Mouse (Mus musculus): Measurements from ENCODE around the gene Syne1. TPM values are rescaled to one million over a fixed set of nuclear protein-coding genes. Genes with fewer than 3 reads are reported as not detected.

The Syne1 gene
- polyA plus RNA-seq, 1 experiment from 2014 or later, result 5.6 TPM

DNA sequence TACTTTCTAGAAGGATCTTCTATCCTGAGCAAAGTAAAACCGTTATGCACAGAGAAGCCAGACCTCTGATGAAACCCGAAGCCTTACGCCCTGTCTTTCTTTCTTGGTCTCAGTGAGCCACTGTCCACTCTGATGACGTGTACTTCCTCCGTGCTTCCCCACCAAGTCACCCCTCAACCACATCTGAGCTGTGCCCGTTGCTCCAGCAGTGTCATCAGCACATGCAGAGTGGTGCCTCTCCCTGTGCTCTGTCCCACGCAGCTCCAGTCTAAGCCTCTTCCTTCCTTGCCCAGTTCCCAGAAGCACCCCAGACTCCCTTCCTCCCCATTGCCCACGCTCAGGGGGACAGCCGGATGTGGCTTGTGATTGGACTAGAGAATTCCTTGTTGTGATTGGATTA, 224.6 kb downstream of the Syne1 start:
- Histone ChIP-seq H3K9ac (no peak overlapping the region), H3K27ac (no peak overlapping the region), H3K4me2 (no peak overlapping the region), H3K27me3 (no peaks in the 10 kb centered on the region), H3K36me3 (no peaks in the 10 kb centered on the region), H3K9me3 (replicated peaks) (no peaks in the 10 kb centered on the region), H3K4me1 (no peaks in the 10 kb centered on the region), H3K4me3 (replicated peaks) (no peak overlapping the region)
- no peak for ATAC-seq (replicated peaks; ENCODE audit: low FRiP score)
- WGBS, result 71% methylated on average over 9 of the region's 9 CpGs

DNA sequence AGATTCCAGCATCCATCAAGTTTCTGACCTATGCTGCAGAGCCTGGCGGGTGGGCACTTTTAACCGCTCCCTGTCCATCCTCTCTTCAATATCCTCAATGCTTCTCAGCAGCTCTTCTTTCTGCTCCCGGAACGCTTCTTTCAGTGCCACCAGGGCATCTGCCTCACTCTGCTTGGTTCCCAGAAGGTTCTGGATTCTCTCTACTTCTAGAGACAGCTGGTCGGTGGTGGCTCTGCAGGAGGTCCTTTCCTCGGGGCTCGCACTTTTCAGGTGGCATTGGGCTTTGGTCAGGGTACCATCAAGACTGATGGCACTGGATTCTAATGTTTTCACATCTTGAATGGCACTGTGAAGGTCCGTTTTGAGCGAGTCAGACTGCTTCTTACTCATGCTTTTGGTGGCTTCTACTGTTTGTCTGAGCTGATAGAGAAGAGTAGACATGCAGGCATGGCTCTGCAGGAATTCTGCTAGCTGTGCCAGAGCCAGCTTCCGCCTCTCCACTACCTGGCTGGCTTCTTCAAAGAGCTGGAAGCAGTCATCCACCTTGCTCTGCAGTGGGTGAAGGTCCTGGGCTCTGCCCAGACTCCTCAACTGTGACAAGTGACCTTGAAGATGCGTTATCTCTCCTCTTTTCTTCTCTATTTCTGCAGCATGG, 227.4 kb downstream of the Syne1 start:
- Histone ChIP-seq H3K4me2 (no peak overlapping the region), H3K9ac (no peak overlapping the region), H3K4me1 (no peaks in the 10 kb centered on the region), H3K27me3 (no peaks in the 10 kb centered on the region), H3K9me3 (replicated peaks) (no peaks in the 10 kb centered on the region), H3K4me3 (replicated peaks) (no peak overlapping the region), H3K27ac (no peak overlapping the region), H3K36me3 (no peaks in the 10 kb centered on the region)
- WGBS, result 85% methylated on average over 11 of the region's 11 CpGs
- ATAC-seq (replicated peaks; ENCODE audit: low FRiP score), result no peak

DNA sequence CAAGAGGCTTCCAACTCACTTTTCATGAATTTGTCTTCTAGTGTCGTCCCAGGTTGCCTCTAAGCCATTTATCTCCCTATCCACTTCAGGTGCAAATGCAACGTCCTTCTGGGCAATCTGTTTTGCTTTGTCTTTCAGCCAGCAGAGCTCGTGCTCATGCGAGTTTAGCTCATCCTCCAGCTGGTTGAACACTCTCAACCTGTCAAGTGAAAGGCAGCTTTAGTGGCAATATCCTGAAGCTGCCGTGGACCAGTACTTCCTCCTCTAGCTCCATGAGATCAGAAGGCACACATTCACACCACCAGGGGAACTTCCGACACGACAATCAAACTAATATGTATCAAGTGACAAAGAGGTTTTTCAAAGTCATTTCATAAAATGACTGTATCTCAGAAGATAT, 228.7 kb downstream of the Syne1 start:
- H3K4me2 ChIP-seq, result no peak overlapping the region
- H3K9ac ChIP-seq, result no peak overlapping the region
- H3K4me3 ChIP-seq (replicated peaks), result no peak overlapping the region
- ATAC-seq (replicated peaks; ENCODE audit: low FRiP score), result no peak
- WGBS, result 18% methylated on average over 7 of the region's 7 CpGs
- H3K36me3 ChIP-seq, result no peaks in the 10 kb centered on the region
- H3K27ac ChIP-seq, result no peak overlapping the region
- H3K9me3 ChIP-seq (replicated peaks), result no peaks in the 10 kb centered on the region
- H3K4me1 ChIP-seq, result no peaks in the 10 kb centered on the region
- no peaks in the 10 kb centered on the region for H3K27me3 ChIP-seq

DNA sequence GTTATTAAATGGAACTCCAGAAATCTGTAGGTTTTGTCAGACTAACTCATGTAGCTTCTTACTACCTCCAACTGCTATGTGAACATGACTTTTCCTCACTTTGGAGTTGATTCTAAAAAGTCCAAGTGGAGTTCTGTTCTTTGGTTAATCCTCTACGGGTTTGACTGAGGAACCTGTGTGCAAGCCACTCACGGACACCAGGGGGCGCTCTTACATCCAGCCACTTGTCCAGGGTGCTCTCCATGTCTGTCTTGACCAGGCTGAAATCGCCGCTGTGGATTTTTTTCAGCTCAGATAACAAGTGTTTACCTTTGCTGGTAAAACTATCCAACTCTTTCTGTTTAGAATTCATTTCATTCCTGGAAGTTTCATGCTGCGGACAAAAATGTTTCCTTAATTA, 233.7 kb downstream of the Syne1 start:
- Histone ChIP-seq H3K9me3 (replicated peaks) (no peaks in the 10 kb centered on the region), H3K4me2 (no peak overlapping the region), H3K9ac (no peak overlapping the region), H3K27ac (no peak overlapping the region), H3K27me3 (no peaks in the 10 kb centered on the region), H3K36me3 (no peaks in the 10 kb centered on the region), H3K4me1 (no peaks in the 10 kb centered on the region), H3K4me3 (replicated peaks) (no peak overlapping the region)
- WGBS, result 20% methylated on average over 6 of the region's 6 CpGs
- no peak for ATAC-seq (replicated peaks; ENCODE audit: low FRiP score)

DNA sequence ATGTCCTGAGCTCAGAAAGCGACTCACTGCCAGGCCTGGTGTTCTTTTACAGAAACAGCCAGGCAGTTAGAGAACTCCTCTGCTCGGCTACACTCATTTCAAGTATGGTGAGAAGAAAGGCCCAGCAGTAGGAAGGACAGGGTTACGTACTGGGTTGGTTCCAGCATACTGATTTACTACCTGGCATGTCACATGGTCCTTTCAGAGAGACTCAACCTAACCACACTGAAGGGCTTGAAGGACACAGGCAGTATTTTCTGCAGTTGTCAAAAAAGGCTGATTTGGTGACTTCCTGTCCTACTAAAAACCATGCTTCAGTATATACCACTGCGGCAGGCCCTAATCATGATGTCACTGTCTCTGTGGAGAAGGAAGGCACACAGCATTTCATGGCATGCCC, 238.8 kb downstream of the Syne1 start:
- ATAC-seq (replicated peaks; ENCODE audit: low FRiP score), result no peak

DNA sequence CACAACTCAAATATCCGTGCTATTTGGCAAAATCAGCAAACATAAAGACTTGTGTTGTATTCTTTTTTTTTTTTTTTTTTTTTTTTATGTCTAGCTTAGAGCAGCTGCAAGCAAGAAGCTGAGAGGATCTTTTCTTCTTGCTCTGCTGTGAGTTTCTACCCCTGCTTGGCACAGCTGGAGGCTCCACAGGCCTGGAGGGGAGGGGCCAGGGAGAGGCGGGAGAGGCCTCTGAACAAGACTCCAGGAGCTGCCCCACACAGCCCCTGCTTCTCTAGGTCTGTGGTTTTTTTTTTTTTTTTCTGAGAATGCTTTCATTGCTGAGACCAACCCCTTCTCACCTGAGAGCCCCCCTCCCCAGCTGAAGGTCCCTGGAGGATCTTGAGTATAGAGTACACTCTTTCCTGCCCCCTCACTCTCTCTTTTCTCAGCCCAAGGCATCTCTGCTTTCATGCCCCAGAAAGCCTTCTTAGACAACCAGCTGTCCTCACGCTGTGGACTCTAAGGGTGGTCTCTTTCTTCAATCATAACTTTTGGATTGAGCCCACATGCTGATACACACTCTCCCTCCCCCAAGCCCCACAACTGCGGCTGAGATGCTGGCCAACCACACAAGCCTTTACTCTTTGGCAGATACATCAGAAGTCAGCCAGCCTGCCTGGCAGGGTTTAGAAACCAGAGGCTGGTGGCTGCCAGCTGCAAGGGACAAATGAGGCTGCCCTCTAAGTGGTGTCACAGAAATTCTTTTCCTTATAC, 241.1 kb downstream of the Syne1 start:
- Histone ChIP-seq H3K36me3 (no peaks in the 10 kb centered on the region), H3K9ac (no peak overlapping the region), H3K4me2 (no peak overlapping the region), H3K9me3 (replicated peaks) (no peaks in the 10 kb centered on the region), H3K27me3 (no peaks in the 10 kb centered on the region), H3K4me1 (no peaks in the 10 kb centered on the region), H3K4me3 (replicated peaks) (no peak overlapping the region), H3K27ac (no peak overlapping the region)
- ATAC-seq (replicated peaks; ENCODE audit: low FRiP score), result no peak
- 41% methylated on average over 4 of the region's 4 CpGs for WGBS

More for the DNA sequence above, 238.8 kb downstream of the Syne1 start:
- Histone ChIP-seq H3K36me3 (no peaks in the 10 kb centered on the region), H3K9me3 (replicated peaks) (no peaks in the 10 kb centered on the region), H3K4me2 (no peak overlapping the region), H3K27ac (no peak overlapping the region), H3K4me3 (replicated peaks) (no peak overlapping the region), H3K9ac (no peak overlapping the region), H3K27me3 (no peaks in the 10 kb centered on the region), H3K4me1 (no peaks in the 10 kb centered on the region)
- 51% methylated on average over 4 of the region's 4 CpGs for WGBS

DNA sequence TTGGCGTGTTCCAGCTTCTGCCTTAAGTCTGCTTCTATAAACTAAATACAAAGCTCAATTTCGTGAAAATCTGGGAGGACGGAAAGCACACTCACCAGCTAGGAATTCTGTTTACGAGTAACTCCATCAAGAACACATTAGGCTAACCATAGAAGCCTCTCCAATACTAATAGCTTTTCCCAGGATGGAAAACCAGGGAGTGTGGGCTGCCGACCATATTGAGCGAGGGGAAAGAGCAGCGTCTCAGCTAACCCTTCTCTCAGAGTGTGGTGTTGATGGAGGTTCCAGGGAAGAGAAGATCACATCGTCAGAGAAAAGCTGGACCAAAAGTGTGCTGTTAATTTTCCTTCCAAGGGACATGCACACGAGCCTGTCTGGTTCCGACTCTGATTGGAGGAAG, 241.9 kb downstream of the Syne1 start:
- no peak for ATAC-seq (replicated peaks; ENCODE audit: low FRiP score)
- H3K36me3 ChIP-seq, result no peaks in the 10 kb centered on the region
- no peak overlapping the region for H3K27ac ChIP-seq
- H3K9ac ChIP-seq, result no peak overlapping the region
- H3K9me3 ChIP-seq (replicated peaks), result no peaks in the 10 kb centered on the region
- H3K4me1 ChIP-seq, result no peaks in the 10 kb centered on the region
- no peak overlapping the region for H3K4me3 ChIP-seq (replicated peaks)
- no peak overlapping the region for H3K4me2 ChIP-seq
- WGBS, result 58% methylated on average over 10 of the region's 10 CpGs
- no peaks in the 10 kb centered on the region for H3K27me3 ChIP-seq

DNA sequence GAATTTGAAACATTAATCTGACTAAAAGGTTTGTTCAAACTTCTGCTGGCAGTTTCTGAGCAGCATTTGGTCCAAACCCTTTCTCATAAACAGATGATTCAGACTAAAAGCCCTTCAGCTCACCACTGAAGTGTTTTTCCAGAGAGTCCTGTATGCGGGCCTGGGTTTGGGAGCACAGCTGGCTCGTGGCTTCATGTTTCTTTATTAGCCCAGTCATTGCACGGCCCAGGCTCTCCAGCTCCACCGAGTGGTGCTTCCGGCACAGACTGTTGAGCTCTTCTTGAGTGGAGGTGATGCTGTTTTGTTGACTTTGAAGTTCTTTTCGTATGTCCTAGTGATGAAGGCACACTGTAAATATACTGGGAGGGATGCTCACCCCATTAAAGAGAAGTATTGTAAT, 245.7 kb downstream of the Syne1 start:
- 25% methylated on average over 6 of the region's 6 CpGs for WGBS
- Histone ChIP-seq H3K9me3 (replicated peaks) (no peaks in the 10 kb centered on the region), H3K27ac (no peak overlapping the region)

DNA sequence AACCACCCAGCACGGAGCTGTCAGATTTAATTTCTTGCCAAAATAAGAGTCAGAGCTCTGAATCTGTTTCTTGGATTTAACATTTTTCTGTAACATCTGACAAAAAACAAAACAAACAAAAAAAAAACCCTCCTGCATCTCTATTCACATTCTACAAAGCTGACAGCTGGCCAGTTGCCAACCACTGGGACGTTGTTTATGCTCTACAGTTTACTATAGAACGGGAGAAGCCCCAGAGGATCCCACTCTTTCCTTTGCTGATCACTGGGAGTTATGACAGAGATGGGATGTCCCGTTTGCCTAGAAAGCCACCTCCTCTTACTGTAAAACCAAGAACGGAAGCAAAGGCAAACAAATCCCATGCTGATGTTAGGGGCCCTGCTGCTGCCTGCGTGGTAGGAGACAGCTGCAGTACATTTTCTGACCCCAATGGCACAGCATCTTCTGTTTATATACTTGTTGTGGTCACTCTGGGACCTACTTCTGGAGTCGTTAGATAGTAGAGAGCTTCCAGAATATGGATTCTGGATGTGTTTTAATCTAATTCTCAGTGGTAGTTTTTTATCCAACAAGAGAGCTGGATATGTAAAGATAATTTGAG, 255.9 kb downstream of the Syne1 start:
- H3K27me3 ChIP-seq, result no peaks in the 10 kb centered on the region
- ATAC-seq (replicated peaks; ENCODE audit: low FRiP score), result 0 out of 2 replicates have a peak, but pooled peaks have one; percentile 22
- no peak overlapping the region for H3K9ac ChIP-seq
- H3K4me2 ChIP-seq, result no peak overlapping the region
- H3K27ac ChIP-seq, result 0 out of 2 replicates have a peak overlapping the region, but pooled peaks have one; percentile 41
- no peak overlapping the region for H3K4me3 ChIP-seq (replicated peaks)
- no peaks in the 10 kb centered on the region for H3K9me3 ChIP-seq (replicated peaks)
- 37% methylated on average over 7 of the region's 7 CpGs for WGBS
- H3K4me1 ChIP-seq, result peaks cover 9% of the 10 kb centered on the region; the same call in 1 of the 2 replicates
- no peaks in the 10 kb centered on the region for H3K36me3 ChIP-seq

More for the DNA sequence above, 245.7 kb downstream of the Syne1 start:
- no peak overlapping the region for H3K4me2 ChIP-seq
- H3K36me3 ChIP-seq, result no peaks in the 10 kb centered on the region
- H3K9ac ChIP-seq, result no peak overlapping the region
- H3K4me1 ChIP-seq, result no peaks in the 10 kb centered on the region
- no peak overlapping the region for H3K4me3 ChIP-seq (replicated peaks)
- no peak for ATAC-seq (replicated peaks; ENCODE audit: low FRiP score)
- no peaks in the 10 kb centered on the region for H3K27me3 ChIP-seq

DNA sequence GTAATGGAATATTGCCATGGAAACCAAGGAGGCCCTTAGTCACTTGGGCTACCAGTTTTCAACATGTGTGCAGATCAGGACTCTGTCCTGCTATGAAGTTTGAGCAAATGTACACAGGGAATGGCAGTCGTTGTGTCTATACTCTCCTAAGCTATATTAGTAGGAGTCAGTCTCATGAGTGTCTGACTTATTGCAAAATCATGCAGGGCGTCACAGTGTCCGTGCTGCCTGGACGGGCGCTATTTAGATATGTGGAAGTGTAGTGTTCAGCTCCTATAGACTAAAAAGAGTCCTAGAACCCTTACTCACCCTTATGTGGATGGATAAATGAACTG, 261.7 kb downstream of the Syne1 start:
- H3K9me3 ChIP-seq (replicated peaks), result no peaks in the 10 kb centered on the region
- ATAC-seq (replicated peaks; ENCODE audit: low FRiP score), result peak; percentile 18; the same call in 1 of the 2 replicates
- H3K27ac ChIP-seq, result peak overlapping the region; percentile 61
- H3K36me3 ChIP-seq, result no peaks in the 10 kb centered on the region
- H3K27me3 ChIP-seq, result no peaks in the 10 kb centered on the region
- H3K4me3 ChIP-seq (replicated peaks), result peak overlapping the region; percentile 20; the same call in 1 of the 2 replicates
- H3K9ac ChIP-seq, result no peak overlapping the region
- H3K4me1 ChIP-seq, result peaks cover 7% of the 10 kb centered on the region
- peak overlapping the region; percentile 40; the same call in 1 of the 2 replicates for H3K4me2 ChIP-seq
- WGBS, result 86% methylated on average over 5 of the region's 5 CpGs

DNA sequence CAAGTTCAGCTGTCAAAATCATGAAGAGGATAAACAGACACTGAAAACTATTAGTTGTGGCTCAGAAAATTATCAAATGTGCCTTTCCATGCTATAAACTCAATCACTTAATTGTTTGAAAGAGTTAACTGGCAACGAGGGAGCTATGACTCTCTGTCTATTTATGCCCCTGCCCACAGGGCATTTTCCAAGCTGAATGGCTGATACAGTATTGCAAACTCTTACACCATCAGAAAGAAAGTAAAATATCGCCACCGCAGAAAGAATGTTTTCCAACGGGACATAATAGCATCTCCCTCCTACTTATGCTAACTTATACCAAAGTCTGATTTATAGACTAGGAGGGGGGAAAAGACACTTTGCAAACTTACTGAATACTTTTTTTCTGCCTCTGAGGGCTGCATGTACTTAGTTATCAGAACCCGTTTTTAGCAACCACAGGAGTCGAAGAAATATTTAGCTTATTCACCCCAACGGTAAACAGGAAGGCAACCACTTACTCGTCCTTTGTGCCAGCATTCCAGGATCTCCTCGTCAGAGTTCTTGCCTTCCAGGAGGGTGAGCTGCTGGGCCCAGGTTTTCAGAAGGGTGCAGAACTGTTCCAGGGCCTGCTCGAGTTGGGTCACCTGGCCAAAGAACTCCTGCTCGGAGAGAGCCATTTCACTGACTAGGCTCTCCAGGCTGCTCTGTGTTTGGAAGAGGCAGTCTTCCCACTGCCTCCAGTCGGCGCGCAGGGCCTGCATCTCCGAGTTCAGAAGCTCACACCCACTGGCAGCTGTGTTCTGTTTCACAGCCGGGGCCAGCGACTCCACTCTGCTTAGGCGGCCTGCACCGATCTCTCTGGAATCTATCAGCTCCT, 262.3 kb downstream of the Syne1 start:
- Histone ChIP-seq H3K4me2 (peak overlapping the region; percentile 40), H3K27ac (peak overlapping the region; percentile 61), H3K4me1 (peaks cover 7% of the 10 kb centered on the region), H3K9ac (no peak overlapping the region), H3K36me3 (no peaks in the 10 kb centered on the region), H3K4me3 (replicated peaks) (peak overlapping the region; percentile 20), H3K27me3 (no peaks in the 10 kb centered on the region), H3K9me3 (replicated peaks) (no peaks in the 10 kb centered on the region)
- WGBS, result 41% methylated on average over 19 of the region's 19 CpGs
- peak; percentile 80 for ATAC-seq (replicated peaks; ENCODE audit: low FRiP score)
